Mouse (Mus musculus) G1E (cell line): ENCODE data around the gene Wdr54.

Source experiments
- CTCF ChIP-seq: IDR thresholded peaks from 2 replicates; pipeline ENCODE4 v1.5.1; 2012; ENCODE audit warnings: low read depth, low read length, inconsistent platforms, mixed read lengths
- POLR2AphosphoS5 ChIP-seq: IDR thresholded peaks from 2 replicates; pipeline ENCODE4 v1.6.1; 2012; ENCODE audit warnings: low read depth, low read length, inconsistent platforms; ENCODE audit not compliant: insufficient replicate concordance

- TF ChIP-seq CTCF, result no peak
- TF ChIP-seq POLR2AphosphoS5, result no peak
Observed at GRCm38 (mm10) chr6:83172240-83172920, 16.2 kb upstream of the Wdr54 start.
